Mouse (Mus musculus): ENCODE measurements around the gene Washc4. TPM values are rescaled to one million over a fixed set of nuclear protein-coding genes. Genes with fewer than 3 reads are reported as not detected.

The Washc4 gene
- polyA plus RNA-seq, 1 experiment from 2014 or later, result 37.2 TPM

- Histone ChIP-seq H3K4me1 (ENCODE audit: insufficient read depth, low read length) (no peaks in the 10 kb centered on the region), H3K27me3 (ENCODE audit: insufficient read depth, low read length) (no peaks in the 10 kb centered on the region), H3K4me3 (ENCODE audit: low read length) (no peak overlapping the region), H3K27ac (ENCODE audit: low read length) (no peak overlapping the region), H3K36me3 (ENCODE audit: insufficient read depth, low read length) (peaks cover 62% of the 10 kb centered on the region), H3K9ac (replicated peaks; ENCODE audit: low read length) (no peak overlapping the region), H3K9me3 (ENCODE audit: low read length) (no peaks in the 10 kb centered on the region), H3K4me2 (replicated peaks; ENCODE audit: low read depth, low read length) (no peak overlapping the region)
- no peak for ATAC-seq (ENCODE audit: low FRiP score, low TSS enrichment)
- WGBS, result 75% methylated on average over 6 of the region's 6 CpGs
Observed at GRCm38 (mm10) chr10:83590801-83591200, 47.2 kb downstream of the Washc4 start.

- no peak for ATAC-seq (ENCODE audit: low FRiP score, low TSS enrichment)
- no peak overlapping the region for H3K9ac ChIP-seq (replicated peaks; ENCODE audit: low read length)
- H3K4me2 ChIP-seq (replicated peaks; ENCODE audit: low read depth, low read length), result no peak overlapping the region
- H3K27ac ChIP-seq (ENCODE audit: low read length), result no peak overlapping the region
- no peaks in the 10 kb centered on the region for H3K9me3 ChIP-seq (ENCODE audit: low read length)
- no peak overlapping the region for H3K4me3 ChIP-seq (ENCODE audit: low read length)
- H3K4me1 ChIP-seq (ENCODE audit: insufficient read depth, low read length), result no peaks in the 10 kb centered on the region
- 93% methylated on average over 7 of the region's 7 CpGs for WGBS
- peaks cover 53% of the 10 kb centered on the region for H3K36me3 ChIP-seq (ENCODE audit: insufficient read depth, low read length)
- H3K27me3 ChIP-seq (ENCODE audit: insufficient read depth, low read length), result no peaks in the 10 kb centered on the region
Observed at GRCm38 (mm10) chr10:83592616-83593015, 49.1 kb downstream of the Washc4 start.

- H3K4me3 ChIP-seq (ENCODE audit: low read length), result no peak overlapping the region
- no peak overlapping the region for H3K27ac ChIP-seq (ENCODE audit: low read length)
- no peaks in the 10 kb centered on the region for H3K4me1 ChIP-seq (ENCODE audit: insufficient read depth, low read length)
- H3K9ac ChIP-seq (replicated peaks; ENCODE audit: low read length), result no peak overlapping the region
- H3K27me3 ChIP-seq (ENCODE audit: insufficient read depth, low read length), result no peaks in the 10 kb centered on the region
- no peak for ATAC-seq (ENCODE audit: low FRiP score, low TSS enrichment)
- H3K4me2 ChIP-seq (replicated peaks; ENCODE audit: low read depth, low read length), result no peak overlapping the region
- WGBS, result 92% methylated on average over 5 of the region's 5 CpGs
- peaks cover 54% of the 10 kb centered on the region for H3K36me3 ChIP-seq (ENCODE audit: insufficient read depth, low read length)
- H3K9me3 ChIP-seq (ENCODE audit: low read length), result no peaks in the 10 kb centered on the region
Observed at GRCm38 (mm10) chr10:83594526-83594925, 51.0 kb downstream of the Washc4 start.

GRCm38 (mm10) chr10:83600650-83601049, 57.1 kb downstream of the Washc4 start:
- no peak overlapping the region for H3K9ac ChIP-seq (replicated peaks; ENCODE audit: low read length)
- H3K36me3 ChIP-seq (ENCODE audit: insufficient read depth, low read length), result peaks cover 45% of the 10 kb centered on the region
- H3K27me3 ChIP-seq (ENCODE audit: insufficient read depth, low read length), result no peaks in the 10 kb centered on the region
- 69% methylated on average over 11 of the region's 11 CpGs for WGBS
- H3K9me3 ChIP-seq (ENCODE audit: low read length), result no peaks in the 10 kb centered on the region
- H3K4me2 ChIP-seq (replicated peaks; ENCODE audit: low read depth, low read length), result no peak overlapping the region
- no peak for ATAC-seq (ENCODE audit: low FRiP score, low TSS enrichment)
- no peak overlapping the region for H3K4me3 ChIP-seq (ENCODE audit: low read length)
- H3K27ac ChIP-seq (ENCODE audit: low read length), result no peak overlapping the region
- H3K4me1 ChIP-seq (ENCODE audit: insufficient read depth, low read length), result no peaks in the 10 kb centered on the region

- peaks cover 47% of the 10 kb centered on the region for H3K36me3 ChIP-seq (ENCODE audit: insufficient read depth, low read length)
- H3K9me3 ChIP-seq (ENCODE audit: low read length), result no peaks in the 10 kb centered on the region
- no peak overlapping the region for H3K4me3 ChIP-seq (ENCODE audit: low read length)
- H3K9ac ChIP-seq (replicated peaks; ENCODE audit: low read length), result no peak overlapping the region
- no peak for ATAC-seq (ENCODE audit: low FRiP score, low TSS enrichment)
- WGBS, result 91% methylated on average over 10 of the region's 10 CpGs
- H3K4me2 ChIP-seq (replicated peaks; ENCODE audit: low read depth, low read length), result no peak overlapping the region
- H3K27ac ChIP-seq (ENCODE audit: low read length), result no peak overlapping the region
- H3K27me3 ChIP-seq (ENCODE audit: insufficient read depth, low read length), result no peaks in the 10 kb centered on the region
- H3K4me1 ChIP-seq (ENCODE audit: insufficient read depth, low read length), result no peaks in the 10 kb centered on the region
Observed at GRCm38 (mm10) chr10:83603956-83604564, 60.5 kb downstream of the Washc4 start.

- Histone ChIP-seq H3K9ac (replicated peaks; ENCODE audit: low read length) (no peak overlapping the region), H3K36me3 (ENCODE audit: insufficient read depth, low read length) (peaks cover 48% of the 10 kb centered on the region), H3K27ac (ENCODE audit: low read length) (no peak overlapping the region), H3K9me3 (ENCODE audit: low read length) (peaks cover under 1% of the 10 kb centered on the region; the same call in 1 of the 2 replicates), H3K4me2 (replicated peaks; ENCODE audit: low read depth, low read length) (no peak overlapping the region), H3K27me3 (ENCODE audit: insufficient read depth, low read length) (no peaks in the 10 kb centered on the region), H3K4me3 (ENCODE audit: low read length) (no peak overlapping the region), H3K4me1 (ENCODE audit: insufficient read depth, low read length) (no peaks in the 10 kb centered on the region)
- whole genome bisulfite sequencing, result 58% methylated on average over 8 of the region's 8 CpGs
- ATAC-seq (ENCODE audit: low FRiP score, low TSS enrichment), result no peak
Observed at GRCm38 (mm10) chr10:83605637-83606183, 62.2 kb downstream of the Washc4 start.

- ATAC-seq (ENCODE audit: low FRiP score, low TSS enrichment), result no peak
- peaks cover 3% of the 10 kb centered on the region; the same call in 1 of the 2 replicates for H3K9me3 ChIP-seq (ENCODE audit: low read length)
- no peaks in the 10 kb centered on the region for H3K4me1 ChIP-seq (ENCODE audit: insufficient read depth, low read length)
- H3K36me3 ChIP-seq (ENCODE audit: insufficient read depth, low read length), result peaks cover 50% of the 10 kb centered on the region
- no peak overlapping the region for H3K4me3 ChIP-seq (ENCODE audit: low read length)
- no peak overlapping the region for H3K4me2 ChIP-seq (replicated peaks; ENCODE audit: low read depth, low read length)
- H3K27me3 ChIP-seq (ENCODE audit: insufficient read depth, low read length), result no peaks in the 10 kb centered on the region
- 92% methylated on average over 3 of the region's 3 CpGs for WGBS
- H3K27ac ChIP-seq (ENCODE audit: low read length), result no peak overlapping the region
- H3K9ac ChIP-seq (replicated peaks; ENCODE audit: low read length), result no peak overlapping the region
Observed at GRCm38 (mm10) chr10:83607111-83607510, 63.6 kb downstream of the Washc4 start.

GRCm38 (mm10) chr10:83608596-83608995, 65.0 kb downstream of the Washc4 start:
- Histone ChIP-seq H3K4me1 (ENCODE audit: insufficient read depth, low read length) (no peaks in the 10 kb centered on the region), H3K9me3 (ENCODE audit: low read length) (peaks cover 3% of the 10 kb centered on the region; the same call in 1 of the 2 replicates), H3K27me3 (ENCODE audit: insufficient read depth, low read length) (no peaks in the 10 kb centered on the region), H3K9ac (replicated peaks; ENCODE audit: low read length) (no peak overlapping the region), H3K4me2 (replicated peaks; ENCODE audit: low read depth, low read length) (no peak overlapping the region), H3K36me3 (ENCODE audit: insufficient read depth, low read length) (peaks cover 50% of the 10 kb centered on the region), H3K4me3 (ENCODE audit: low read length) (no peak overlapping the region), H3K27ac (ENCODE audit: low read length) (no peak overlapping the region)
- 80% methylated on average over 8 of the region's 8 CpGs for WGBS
- ATAC-seq (ENCODE audit: low FRiP score, low TSS enrichment), result no peak

- no peak overlapping the region for H3K27ac ChIP-seq (ENCODE audit: low read length)
- H3K36me3 ChIP-seq (ENCODE audit: insufficient read depth, low read length), result peaks cover 42% of the 10 kb centered on the region
- no peak overlapping the region for H3K9ac ChIP-seq (replicated peaks; ENCODE audit: low read length)
- H3K4me1 ChIP-seq (ENCODE audit: insufficient read depth, low read length), result no peaks in the 10 kb centered on the region
- no peak for ATAC-seq (ENCODE audit: low FRiP score, low TSS enrichment)
- H3K4me3 ChIP-seq (ENCODE audit: low read length), result no peak overlapping the region
- H3K4me2 ChIP-seq (replicated peaks; ENCODE audit: low read depth, low read length), result no peak overlapping the region
- WGBS, result 93% methylated on average over 7 of the region's 7 CpGs
- no peaks in the 10 kb centered on the region for H3K27me3 ChIP-seq (ENCODE audit: insufficient read depth, low read length)
- peaks cover 3% of the 10 kb centered on the region; the same call in 1 of the 2 replicates for H3K9me3 ChIP-seq (ENCODE audit: low read length)
Observed at GRCm38 (mm10) chr10:83610518-83610917, 67.0 kb downstream of the Washc4 start.

GRCm38 (mm10) chr10:83611863-83612262, 68.3 kb downstream of the Washc4 start:
- no peaks in the 10 kb centered on the region for H3K27me3 ChIP-seq (ENCODE audit: insufficient read depth, low read length)
- no peaks in the 10 kb centered on the region for H3K4me1 ChIP-seq (ENCODE audit: insufficient read depth, low read length)
- H3K9ac ChIP-seq (replicated peaks; ENCODE audit: low read length), result no peak overlapping the region
- peaks cover 36% of the 10 kb centered on the region for H3K36me3 ChIP-seq (ENCODE audit: insufficient read depth, low read length)
- 95% methylated on average over 5 of the region's 5 CpGs for WGBS
- H3K27ac ChIP-seq (ENCODE audit: low read length), result no peak overlapping the region
- H3K4me3 ChIP-seq (ENCODE audit: low read length), result no peak overlapping the region
- peaks cover 3% of the 10 kb centered on the region; the same call in 1 of the 2 replicates for H3K9me3 ChIP-seq (ENCODE audit: low read length)
- H3K4me2 ChIP-seq (replicated peaks; ENCODE audit: low read depth, low read length), result no peak overlapping the region
- no peak for ATAC-seq (ENCODE audit: low FRiP score, low TSS enrichment)

Measured in kidney, embryonic 16.5 days (tissue).